In the genomic region with DNA sequence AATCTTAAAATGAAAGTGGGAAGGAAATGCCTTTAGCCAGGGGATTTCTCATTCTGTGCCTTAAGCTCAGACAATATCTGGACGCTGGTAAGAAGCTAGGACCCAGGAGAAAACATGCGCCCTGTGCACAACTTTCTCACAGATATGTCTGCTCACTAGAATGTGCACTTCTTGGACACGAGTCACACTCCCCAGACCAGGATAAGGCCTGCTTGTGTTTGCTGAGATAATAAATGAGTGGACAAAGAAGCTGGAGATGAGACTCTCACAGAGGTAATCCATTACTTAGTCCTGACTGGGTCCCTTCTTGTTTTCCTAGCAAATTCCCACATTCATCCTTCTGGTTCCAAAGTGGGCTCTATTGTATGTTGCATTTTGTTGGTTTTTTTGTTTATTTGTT, we compare ENCODE assay signal across 24 mouse cellular contexts.
DNase-seq lines count a peak whose midpoint lies in the region; ATAC-seq and TF ChIP-seq lines count a peak whose summit lies in the region.
"Had no signal": no experiment of that assay in that cellular context is flagged by ENCODE, and none has a peak within 500 bp of the region (broad histone marks: within the 10 kb centered on the region; RNA-seq: fewer than 3 reads in every experiment).

No protein-coding gene starts in this region.

- no peak overlapping the region for H3K27ac ChIP-seq in forebrain, embryonic 11.5 days (ENCODE audit: low read depth, low read length)
- H3K27ac ChIP-seq in forebrain, embryonic 16.5 days (ENCODE audit: low read length), result no peak overlapping the region
- no peak overlapping the region for H3K27ac ChIP-seq in MEL (ENCODE audit: control insufficient read depth, low read depth, low read length)
- peak overlapping the region; percentile 99 for H3K27ac ChIP-seq in liver, embryonic 14.5 days
- no peak overlapping the region for H3K27ac ChIP-seq in hindbrain, embryonic 13.5 days
- H3K27ac ChIP-seq: embryonic facial prominence, embryonic 13.5 days; forebrain, embryonic 10.5 days; forebrain, embryonic 15.5 days; heart, adult 2 months; heart, embryonic 13.5 days; hindbrain, embryonic 12.5 days; hindbrain, postnatal 0 days had no signal

- no peaks in the 10 kb centered on the region for H3K27me3 ChIP-seq in forebrain, embryonic 11.5 days (ENCODE audit: control insufficient read depth, insufficient read depth, low read length)
- H3K27me3 ChIP-seq in forebrain, embryonic 16.5 days (replicated peaks; ENCODE audit: control insufficient read depth, insufficient read depth, low read length), result no peaks in the 10 kb centered on the region
- H3K27me3 ChIP-seq in MEL (ENCODE audit: control insufficient read depth in 1 of 2, insufficient read depth in 2 of 2, low read length in 2 of 2), result no peaks in the 10 kb centered on the region
- no peaks in the 10 kb centered on the region for H3K27me3 ChIP-seq in liver, embryonic 14.5 days (ENCODE audit: control insufficient read depth, insufficient read depth, low read length)
- no peaks in the 10 kb centered on the region for H3K27me3 ChIP-seq in hindbrain, embryonic 13.5 days
- H3K27me3 ChIP-seq: embryonic facial prominence, embryonic 13.5 days; forebrain, embryonic 15.5 days; hindbrain, embryonic 12.5 days; Patski had no signal

- no peak for TF ChIP-seq CTCF in MEL (IDR thresholded peaks at IDR 0.05 in 2 of 3, conservative IDR thresholded peaks at IDR 0.05 in 1 of 3; ENCODE audit: control insufficient read depth in 1 of 3, insufficient read depth in 1 of 3, low read depth in 2 of 3, low read length in 3 of 3, poor library complexity in 1 of 3, severe bottlenecking in 1 of 3)
- TF ChIP-seq CTCF in liver, embryonic 14.5 days (IDR thresholded peaks at IDR 0.05; ENCODE audit: low read depth), result no peak

- H3K36me3 ChIP-seq in forebrain, embryonic 11.5 days (ENCODE audit: control insufficient read depth, insufficient read depth, low read length), result no peaks in the 10 kb centered on the region
- H3K36me3 ChIP-seq in forebrain, embryonic 16.5 days (ENCODE audit: control insufficient read depth, insufficient read depth), result no peaks in the 10 kb centered on the region
- H3K36me3 ChIP-seq in MEL (ENCODE audit: control insufficient read depth in 1 of 2, insufficient read depth in 2 of 2, low read length in 2 of 2), result peaks cover 0 to 33% of the 10 kb centered on the region in 2 experiments; a peak in 2 of 4 replicates
- H3K36me3 ChIP-seq in liver, embryonic 14.5 days (replicated peaks; ENCODE audit: control insufficient read depth, insufficient read depth, low read depth), result no peaks in the 10 kb centered on the region
- H3K36me3 ChIP-seq in hindbrain, embryonic 13.5 days, result no peaks in the 10 kb centered on the region
- H3K36me3 ChIP-seq: embryonic facial prominence, embryonic 13.5 days; forebrain, embryonic 10.5 days; forebrain, embryonic 15.5 days; heart, embryonic 13.5 days; hindbrain, embryonic 12.5 days had no signal

- DNase-seq in forebrain, embryonic 11.5 days (ENCODE audit: low spot score), result peak; percentile 8
- DNase-seq in MEL (ENCODE audit: low read depth, low spot score), result peak; percentile 30
- DNase-seq in liver, result peak; percentile 61
- DNase-seq in liver, embryonic 14.5 days (ENCODE audit: low read depth in 3 of 3, low spot score in 3 of 3), result peak in 2 of 3 experiments; percentile 56 to 59
- DNase-seq in kidney, postnatal 14 days, result no peak
- DNase-seq in lung, adult 18-20 months, result no peak
- DNase-seq: adrenal gland, adult 8-10 months; adrenal gland, postnatal 36 days; cerebellum, adult 11-12 months; cerebellum, adult 9-11 months; cerebellum, postnatal 36 days; gastrocnemius, postnatal 10 days; heart, adult 2 months; heart, postnatal 4 days had no signal

- no peaks in the 10 kb centered on the region for H3K79me2 ChIP-seq in MEL (ENCODE audit: control insufficient read depth, insufficient read depth, low read length, poor library complexity)

- no peak for TF ChIP-seq POLR2A in MEL (IDR thresholded peaks at IDR 0.05; ENCODE audit: control insufficient read depth in 1 of 2, insufficient read depth in 1 of 2, low read depth in 1 of 2, low read length in 2 of 2, poor library complexity in 1 of 2)

- no peak for TF ChIP-seq EP300 in MEL (IDR thresholded peaks at IDR 0.05; ENCODE audit: low read depth in 1 of 2, low read length in 2 of 2)
- peak; percentile 45 for TF ChIP-seq EP300 in liver, embryonic 14.5 days (IDR thresholded peaks at IDR 0.05; ENCODE audit: low read depth)

- no peak overlapping the region for H3K4me3 ChIP-seq in forebrain, embryonic 11.5 days (ENCODE audit: low read depth, low read length)
- no peak overlapping the region for H3K4me3 ChIP-seq in forebrain, embryonic 16.5 days (replicated peaks; ENCODE audit: low read length)
- H3K4me3 ChIP-seq in MEL (ENCODE audit: control insufficient read depth in 1 of 2, insufficient read depth in 1 of 2, low read depth in 2 of 2, low read length in 2 of 2), result peak overlapping the region in 1 of 2 experiments; percentile 10; a peak in 1 of 4 replicates
- no peak overlapping the region for H3K4me3 ChIP-seq in liver, embryonic 14.5 days (ENCODE audit: insufficient read depth in 1 of 2, low read depth in 2 of 2, low read length in 2 of 2)
- no peak overlapping the region for H3K4me3 ChIP-seq in hindbrain, embryonic 13.5 days
- H3K4me3 ChIP-seq: embryonic facial prominence, embryonic 13.5 days; forebrain, embryonic 10.5 days; forebrain, embryonic 15.5 days; heart, adult 2 months; heart, embryonic 13.5 days; hindbrain, embryonic 12.5 days had no signal

- no peak overlapping the region for H3K4me2 ChIP-seq in forebrain, embryonic 11.5 days (ENCODE audit: low read depth, low read length, severe bottlenecking)
- no peak overlapping the region for H3K4me2 ChIP-seq in forebrain, embryonic 16.5 days (ENCODE audit: low read length)
- H3K4me2 ChIP-seq in liver, embryonic 14.5 days (ENCODE audit: low read depth), result peak overlapping the region; percentile 63
- no peak overlapping the region for H3K4me2 ChIP-seq in hindbrain, embryonic 13.5 days
- H3K4me2 ChIP-seq: embryonic facial prominence, embryonic 13.5 days; forebrain, embryonic 15.5 days; heart, embryonic 13.5 days; hindbrain, embryonic 12.5 days had no signal

- ATAC-seq in forebrain, embryonic 11.5 days (replicated peaks; ENCODE audit: low FRiP score), result no peak
- no peak for ATAC-seq in forebrain, embryonic 16.5 days
- ATAC-seq in liver, embryonic 14.5 days (ENCODE audit: insufficient read depth), result no peak
- ATAC-seq in hindbrain, embryonic 13.5 days (ENCODE audit: low FRiP score), result no peak
- ATAC-seq: activated CD4-positive, CD25-positive, alpha-beta regulatory T cell, adult 4 months; forebrain, embryonic 15.5 days; hindbrain, postnatal 0 days; Patski had no signal

- WGBS in forebrain, embryonic 11.5 days, result 81% methylated on average over 3 of the region's 3 CpGs
- 86% methylated on average over 3 of the region's 3 CpGs for WGBS in forebrain, embryonic 16.5 days
- 32% methylated on average over 3 of the region's 3 CpGs for WGBS in liver, embryonic 14.5 days (ENCODE audit: insufficient replicate concordance)
- WGBS in hindbrain, embryonic 13.5 days, result 80% methylated on average over 3 of the region's 3 CpGs

- no peak overlapping the region for H3K9ac ChIP-seq in forebrain, embryonic 11.5 days (ENCODE audit: low read length)
- H3K9ac ChIP-seq in forebrain, embryonic 16.5 days (replicated peaks; ENCODE audit: low read depth, low read length), result no peak overlapping the region
- no peak overlapping the region for H3K9ac ChIP-seq in MEL (ENCODE audit: control insufficient read depth, low read depth, low read length, poor library complexity, severe bottlenecking)
- peak overlapping the region; percentile 58 for H3K9ac ChIP-seq in liver, embryonic 14.5 days (replicated peaks)
- no peak overlapping the region for H3K9ac ChIP-seq in hindbrain, embryonic 13.5 days
- H3K9ac ChIP-seq: embryonic facial prominence, embryonic 13.5 days; forebrain, embryonic 15.5 days; heart, embryonic 13.5 days; hindbrain, embryonic 12.5 days had no signal

- H3K9me3 ChIP-seq in forebrain, embryonic 11.5 days (ENCODE audit: control insufficient read depth, low read length), result no peaks in the 10 kb centered on the region
- no peaks in the 10 kb centered on the region for H3K9me3 ChIP-seq in forebrain, embryonic 16.5 days (ENCODE audit: control insufficient read depth, low read length)
- H3K9me3 ChIP-seq in MEL (replicated peaks; ENCODE audit: insufficient read depth, low read length), result no peaks in the 10 kb centered on the region
- no peaks in the 10 kb centered on the region for H3K9me3 ChIP-seq in liver, embryonic 14.5 days (ENCODE audit: control insufficient read depth, low read length)
- no peaks in the 10 kb centered on the region for H3K9me3 ChIP-seq in hindbrain, embryonic 13.5 days
- H3K9me3 ChIP-seq: embryonic facial prominence, embryonic 13.5 days; forebrain, embryonic 10.5 days; forebrain, embryonic 15.5 days; heart, embryonic 13.5 days; hindbrain, embryonic 12.5 days had no signal

- TF ChIP-seq RAD21 in MEL (IDR thresholded peaks at IDR 0.05; ENCODE audit: low read depth, low read length), result no peak

- no peaks in the 10 kb centered on the region for H3K4me1 ChIP-seq in forebrain, embryonic 11.5 days (replicated peaks; ENCODE audit: control insufficient read depth, insufficient read depth, low read length)
- H3K4me1 ChIP-seq in forebrain, embryonic 16.5 days (replicated peaks; ENCODE audit: control insufficient read depth, insufficient read depth, low read length), result 0 out of 2 replicates have a peak, but pooled peaks cover 4% of the 10 kb centered on the region
- peaks cover 14 to 30% of the 10 kb centered on the region in 2 experiments for H3K4me1 ChIP-seq in MEL (ENCODE audit: control insufficient read depth in 1 of 2, insufficient read depth in 2 of 2, low read length in 2 of 2)
- peaks cover 59 to 60% of the 10 kb centered on the region in 2 experiments for H3K4me1 ChIP-seq in liver, embryonic 14.5 days (replicated peaks; ENCODE audit: control insufficient read depth in 2 of 2, insufficient read depth in 2 of 2, low read length in 1 of 2)
- H3K4me1 ChIP-seq in hindbrain, embryonic 13.5 days (replicated peaks), result 0 out of 2 replicates have a peak, but pooled peaks cover 2% of the 10 kb centered on the region
- H3K4me1 ChIP-seq: embryonic facial prominence, embryonic 13.5 days had no signal

TF ChIP-seq in MEL, 35 proteins besides CTCF, POLR2A, EP300 and RAD21:
- TF ChIP-seq ETS1 (IDR thresholded peaks at IDR 0.05; ENCODE audit: low read depth, low read length), result no peak
- TF ChIP-seq TAL1 (IDR thresholded peaks at IDR 0.05; ENCODE audit: low read length), result peak; percentile 7; the same call in 1 of the 2 replicates
- TF ChIP-seq POLR2AphosphoS5 (IDR thresholded peaks at IDR 0.05; ENCODE audit: borderline replicate concordance, low read depth, low read length), result no peak
- TF ChIP-seq MEF2A (IDR thresholded peaks at IDR 0.05; ENCODE audit: extremely low read depth, insufficient replicate concordance, low read depth, low read length, poor library complexity, severe bottlenecking), result no peak

Comparison
In these comparisons a context has a peak if more than half of its experiments do, and no peak if none do; other contexts are left out.
1. DNase-seq: peak in forebrain, embryonic 11.5 days (single experiment), MEL (single experiment), liver (single experiment) and liver, embryonic 14.5 days (2 of 3); none in kidney, postnatal 14 days (single experiment) and lung, adult 18-20 months (0 of 2).